Mouse (Mus musculus) heart, postnatal 0 days (tissue): ENCODE measurements around the gene Kdm6b. TPM values are rescaled to one million over a fixed set of nuclear protein-coding genes. Genes with fewer than 3 reads are reported as not detected.

Source experiments
- ATAC-seq: fragments of 200-750 bp; cut with Nextera tagmentation; 2 replicates; pipeline ENCODE4 v1.8.0; 2017; ENCODE audit warnings: low read depth, moderate number of reproducible peaks, moderate library complexity; ENCODE audit not compliant: insufficient read depth
- DNase-seq: peaks from one replicate; pipeline ENCODE4 v3.0.0-alpha.2; 2016; ENCODE audit warnings: low spot score
- H3K27ac ChIP-seq: fragments of 300-500 bp; sonication (generic); 2 replicates; pipeline ENCODE4 v1.5.1; 2014; ENCODE audit warnings: low read depth, mild to moderate bottlenecking
- H3K27me3 ChIP-seq: fragments of 300-500 bp; sonication (generic); 2 replicates; pipeline ENCODE4 v1.6.1; 2014; ENCODE audit warnings: low read length, mixed read lengths; ENCODE audit not compliant: control insufficient read depth, insufficient read depth
- H3K36me3 ChIP-seq: fragments of 300-500 bp; sonication (generic); replicated peaks from 2 replicates; pipeline ENCODE4 v1.6.1; 2014; ENCODE audit warnings: low read length, mixed read lengths; ENCODE audit not compliant: control insufficient read depth, insufficient read depth
- H3K4me1 ChIP-seq: fragments of 300-500 bp; sonication (generic); 2 replicates; pipeline ENCODE4 v1.6.1; 2014; ENCODE audit warnings: antibody characterized with exemption; ENCODE audit not compliant: control insufficient read depth, insufficient read depth
- H3K4me2 ChIP-seq: fragments of 300-500 bp; sonication (generic); 2 replicates; pipeline ENCODE4 v1.6.1; 2014; ENCODE audit warnings: low read depth, mild to moderate bottlenecking, low read length, moderate library complexity
- H3K4me3 ChIP-seq: fragments of 300-500 bp; sonication (generic); 2 replicates; pipeline ENCODE4 v1.5.1; 2014; ENCODE audit warnings: low read depth, low read length
- H3K9ac ChIP-seq: fragments of 300-500 bp; sonication (generic); replicated peaks from 2 replicates; pipeline ENCODE4 v1.6.1; 2014; ENCODE audit warnings: low read depth, low read length, mixed read lengths
- H3K9me3 ChIP-seq: fragments of 300-500 bp; sonication (generic); replicated peaks from 2 replicates; pipeline ENCODE4 v1.6.1; 2016; ENCODE audit warnings: low read length; ENCODE audit not compliant: control insufficient read depth
- CTCF ChIP-seq: IDR thresholded peaks from 2 replicates; pipeline ENCODE4 v1.5.1; 2016; ENCODE audit warnings: antibody characterized with exemption, control low read depth, low read depth
- EP300 ChIP-seq: IDR thresholded peaks from 2 replicates; pipeline ENCODE4 v1.6.1; 2016; ENCODE audit warnings: antibody characterized with exemption, low read depth
- WGBS: fragments of 180-500 bp; shearing (Covaris S2); extraction: QIAGEN DNeasy Blood & Tissue Kit; methylation state at CpG from one replicate; pipeline ENCODE4 v1.1.7; 2014; 5-methylcytosine and 5-hydroxymethylcytosine counted together
- polyA plus RNA-seq: library from polyadenylated mRNA; unstranded; fragments of >200 nt; fragmentation: Nextera tagmentation; extraction: Ambion mirVana; gene quantifications from 2 replicates; pipeline ENCODE4 v1.2.1, GENCODE M21; 2015
- total RNA-seq: library from RNA; depleted of rRNA; stranded (reverse); fragments of >200 nt; gene quantifications from 2 replicates; pipeline ENCODE4 v1.2.3, GENCODE M21; 2014; ENCODE audit warnings: low replicate concordance

Gene Kdm6b
- total and polyA plus RNA-seq, 2 experiments from 2014 or later: 10.0 to 23.6 TPM

DNA sequence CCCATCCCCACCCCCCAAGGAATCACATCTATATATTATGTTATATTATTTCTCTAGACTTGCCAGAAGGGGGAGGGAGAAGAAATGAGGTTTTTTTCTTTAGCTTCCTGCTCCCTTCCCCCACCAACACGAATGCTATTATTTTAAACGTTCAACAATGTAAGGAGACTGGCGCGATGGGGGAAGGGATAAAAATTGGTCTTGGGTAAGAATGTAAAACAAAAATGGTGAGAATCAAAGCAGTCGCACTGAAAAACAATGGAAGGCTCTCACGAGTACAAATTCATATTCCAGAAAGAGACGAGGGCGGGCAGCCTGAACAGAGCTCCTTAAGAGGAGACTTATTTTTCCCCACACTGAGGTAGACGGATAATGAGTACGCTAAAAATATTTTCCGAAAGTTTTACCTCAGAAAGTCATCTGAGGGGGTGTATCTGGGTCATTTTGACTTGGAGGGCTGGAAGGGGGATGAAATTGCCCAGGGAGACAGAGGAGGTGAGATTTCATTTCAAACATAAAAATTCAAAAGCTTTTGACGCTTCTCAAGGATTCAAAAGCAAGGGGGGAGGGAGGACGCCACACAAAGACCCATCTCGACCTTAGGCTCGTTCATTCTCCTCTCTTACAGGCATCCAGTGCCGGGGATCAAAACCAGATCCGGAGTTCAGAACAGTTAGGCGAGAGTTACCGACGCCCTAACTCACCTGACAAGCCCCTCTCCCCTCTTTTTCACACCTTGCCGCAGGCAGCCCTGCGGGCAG is 46.4 kb downstream of the Kdm6b start:
- no peaks in the 10 kb centered on the region for H3K9me3 ChIP-seq
- H3K27ac ChIP-seq: peak overlapping the region; percentile 97
- H3K9ac ChIP-seq: peak overlapping the region; percentile 99
- no peak for TF ChIP-seq CTCF
- no peak; the same call in 1 of the 2 replicates for TF ChIP-seq EP300
- ATAC-seq (no peak), DNase-seq (peak; percentile 36)
- H3K27me3 ChIP-seq: no peaks in the 10 kb centered on the region
- H3K4me2 ChIP-seq: peak overlapping the region; percentile 99
- WGBS: under 1% methylated on average over 22 of the region's 22 CpGs
- H3K36me3 ChIP-seq: peaks cover 9% of the 10 kb centered on the region
- H3K4me3 ChIP-seq: peak overlapping the region; percentile 99
- H3K4me1 ChIP-seq: peaks cover 43% of the 10 kb centered on the region

- Histone ChIP-seq H3K4me3 (peak overlapping the region; percentile 99), H3K9ac (peak overlapping the region; percentile 99), H3K4me1 (peaks cover 41% of the 10 kb centered on the region), H3K36me3 (peaks cover 17% of the 10 kb centered on the region), H3K9me3 (no peaks in the 10 kb centered on the region), H3K27me3 (no peaks in the 10 kb centered on the region), H3K4me2 (peak overlapping the region; percentile 99), H3K27ac (peak overlapping the region; percentile 97)
- DNase-seq (peak; percentile 96), ATAC-seq (peak; percentile 75)
- WGBS: under 1% methylated on average over 26 of the region's 26 CpGs
- TF ChIP-seq CTCF: 0 out of 2 replicates have a peak, but pooled peaks have one; percentile 14
- peak; percentile 37; the same call in 1 of the 2 replicates for TF ChIP-seq EP300
These were observed 47.2 kb downstream of the Kdm6b start for GRCm38 (mm10) chr11:69366157-69366854.

- ATAC-seq (no peak), DNase-seq (no peak)
- Histone ChIP-seq H3K9me3 (no peaks in the 10 kb centered on the region), H3K27me3 (no peaks in the 10 kb centered on the region), H3K4me1 (peaks cover 41% of the 10 kb centered on the region), H3K27ac (peak overlapping the region; percentile 97), H3K4me3 (0 out of 2 replicates have a peak overlapping the region, but pooled peaks have one; percentile 99), H3K9ac (peak overlapping the region; percentile 54; the same call in 1 of the 2 replicates), H3K36me3 (peaks cover 22% of the 10 kb centered on the region), H3K4me2 (peak overlapping the region; percentile 99)
- no peak for TF ChIP-seq CTCF
- WGBS: 41% methylated on average over 6 of the region's 6 CpGs
These were observed 47.8 kb downstream of the Kdm6b start for GRCm38 (mm10) chr11:69365722-69366121.

DNA sequence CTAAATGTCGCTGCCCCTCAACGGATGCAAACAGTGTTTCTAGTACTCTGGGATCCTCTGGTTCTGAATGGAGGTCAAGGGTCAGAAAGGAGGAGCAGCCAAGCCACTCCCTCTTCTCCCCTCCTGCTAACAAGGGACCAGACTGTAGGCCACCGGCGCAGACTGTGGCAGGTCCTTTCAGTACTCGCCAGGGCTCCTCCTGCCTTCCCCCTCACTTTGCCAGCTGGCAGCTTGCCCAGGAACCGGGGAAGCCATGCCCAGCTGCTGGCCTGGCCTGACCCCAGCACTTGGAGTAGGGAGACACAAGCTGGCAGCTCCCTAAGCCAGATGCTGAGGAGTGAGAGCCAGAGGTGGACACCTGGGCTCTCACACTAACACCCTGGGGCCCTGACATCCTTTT is 48.6 kb downstream of the Kdm6b start:
- peak overlapping the region; percentile 24; the same call in 1 of the 2 replicates for H3K4me2 ChIP-seq
- no peak for TF ChIP-seq CTCF
- TF ChIP-seq EP300: no peak
- H3K9me3 ChIP-seq: no peaks in the 10 kb centered on the region
- ATAC-seq (peak; percentile 81), DNase-seq (peak; percentile 91)
- H3K36me3 ChIP-seq: peaks cover 30% of the 10 kb centered on the region
- H3K9ac ChIP-seq: no peak overlapping the region
- H3K27ac ChIP-seq: peak overlapping the region; percentile 97
- no peak overlapping the region for H3K4me3 ChIP-seq
- WGBS: 2% methylated on average over 6 of the region's 6 CpGs
- H3K27me3 ChIP-seq: no peaks in the 10 kb centered on the region
- peaks cover 41% of the 10 kb centered on the region for H3K4me1 ChIP-seq

- H3K9me3 ChIP-seq: no peaks in the 10 kb centered on the region
- H3K27ac ChIP-seq: peak overlapping the region; percentile 49
- no peak for ATAC-seq
- H3K4me1 ChIP-seq: peaks cover 41% of the 10 kb centered on the region
- H3K27me3 ChIP-seq: no peaks in the 10 kb centered on the region
- peak overlapping the region; percentile 24; the same call in 1 of the 2 replicates for H3K4me2 ChIP-seq
- peaks cover 34% of the 10 kb centered on the region for H3K36me3 ChIP-seq
- no peak for DNase-seq
- TF ChIP-seq EP300 (no peak), CTCF (no peak)
- 51% methylated on average over 8 of the region's 8 CpGs for WGBS
- H3K4me3 ChIP-seq: no peak overlapping the region
- H3K9ac ChIP-seq: no peak overlapping the region
These were observed 49.1 kb downstream of the Kdm6b start for GRCm38 (mm10) chr11:69364376-69364775.
